Mouse (Mus musculus): ENCODE measurements around the gene Tmed4.

GRCm38 (mm10) chr11:6222187-6222586 lies 52.5 kb downstream of the Tmed4 start:
- no peak for TF ChIP-seq POLR2A (IDR thresholded peaks at IDR 0.05; ENCODE audit: borderline replicate concordance, extremely low read depth, low read depth, low read length)
- TF ChIP-seq CTCF (IDR thresholded peaks at IDR 0.05; ENCODE audit: insufficient read depth, low read length): no peak

All from lung, adult 2 months (tissue).